Mouse (Mus musculus): Measurements from ENCODE around the gene Icosl. TPM values are rescaled to one million over a fixed set of nuclear protein-coding genes. Genes with fewer than 3 reads are reported as not detected.

The Icosl gene
- polyA plus RNA-seq, 2 experiments, result 2.2 to 2.4 TPM

DNA sequence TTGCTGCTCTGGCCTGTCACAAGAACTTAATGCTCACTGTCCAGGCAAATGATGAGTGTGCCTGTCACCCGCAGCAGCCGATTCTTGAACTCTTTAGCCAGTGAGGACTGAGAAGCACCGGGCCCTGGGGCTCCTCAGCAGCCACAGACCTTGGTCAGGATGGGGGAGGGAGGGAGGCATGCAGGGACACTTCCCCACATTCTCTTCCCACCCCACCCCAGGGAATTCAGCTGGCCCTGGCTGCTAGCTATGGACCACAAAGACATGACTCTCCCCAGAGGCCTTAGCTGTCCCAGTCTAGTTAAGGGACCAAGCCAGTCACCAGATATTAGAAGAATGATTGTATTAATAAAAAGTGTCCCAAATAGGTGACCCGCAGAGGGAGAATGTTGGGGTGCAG is 5.0 kb downstream of the Icosl start:
- H3K27me3 ChIP-seq (ENCODE audit: control insufficient read depth, insufficient read depth, low read length), result peaks cover 10% of the 10 kb centered on the region
- no peak overlapping the region for H3K4me2 ChIP-seq (ENCODE audit: low read depth)
- no peak overlapping the region for H3K9ac ChIP-seq (replicated peaks)
- H3K36me3 ChIP-seq (replicated peaks; ENCODE audit: control insufficient read depth, insufficient read depth, low read depth), result no peaks in the 10 kb centered on the region
- 55% methylated on average over 4 of the region's 4 CpGs for WGBS (ENCODE audit: insufficient replicate concordance)
- no peaks in the 10 kb centered on the region for H3K9me3 ChIP-seq (ENCODE audit: control insufficient read depth, low read length)
- ATAC-seq (ENCODE audit: insufficient read depth), result no peak
- TF ChIP-seq CTCF (IDR thresholded peaks at IDR 0.05; ENCODE audit: low read depth) (no peak), EP300 (IDR thresholded peaks at IDR 0.05; ENCODE audit: low read depth) (no peak)
- no peak for DNase-seq (ENCODE audit: low read depth in 3 of 3, low spot score in 3 of 3)
- 0 out of 4 replicates have a peak, but pooled peaks cover 0 to 2% of the 10 kb centered on the region in 2 experiments for H3K4me1 ChIP-seq (replicated peaks; ENCODE audit: control insufficient read depth in 2 of 2, insufficient read depth in 2 of 2, low read length in 1 of 2)
- H3K4me3 ChIP-seq (ENCODE audit: insufficient read depth in 1 of 2, low read depth in 2 of 2, low read length in 2 of 2), result no peak overlapping the region
- no peak overlapping the region for H3K27ac ChIP-seq

DNA sequence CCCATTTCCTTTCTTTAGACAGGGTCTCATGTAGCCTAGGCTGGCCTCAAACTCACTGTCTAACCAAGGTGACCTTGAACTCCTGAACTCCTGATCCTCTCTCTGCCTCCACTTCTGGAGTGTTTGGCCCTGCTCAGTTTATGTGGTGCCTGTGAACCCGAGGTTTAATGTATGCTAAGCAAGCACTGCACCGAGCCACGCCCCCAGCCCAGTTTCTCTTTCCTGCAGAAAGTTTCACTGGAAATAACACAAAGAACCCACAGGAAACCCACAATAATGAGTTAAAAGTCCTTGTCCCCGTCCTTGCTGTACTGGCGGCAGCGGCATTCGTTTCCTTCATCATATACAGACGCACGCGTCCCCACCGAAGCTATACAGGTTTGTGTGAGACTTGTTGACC is 5.9 kb downstream of the Icosl start:
- DNase-seq (ENCODE audit: low read depth in 3 of 3, low spot score in 3 of 3), result no peak
- TF ChIP-seq CTCF (IDR thresholded peaks at IDR 0.05; ENCODE audit: low read depth), result no peak
- TF ChIP-seq EP300 (IDR thresholded peaks at IDR 0.05; ENCODE audit: low read depth), result no peak
- peaks cover 2% of the 10 kb centered on the region for H3K27me3 ChIP-seq (ENCODE audit: control insufficient read depth, insufficient read depth, low read length)
- H3K4me3 ChIP-seq (ENCODE audit: insufficient read depth in 1 of 2, low read depth in 2 of 2, low read length in 2 of 2), result no peak overlapping the region
- H3K4me2 ChIP-seq (ENCODE audit: low read depth), result no peak overlapping the region
- WGBS (ENCODE audit: insufficient replicate concordance), result 11% methylated on average over 11 of the region's 11 CpGs
- H3K4me1 ChIP-seq (replicated peaks; ENCODE audit: control insufficient read depth in 2 of 2, insufficient read depth in 2 of 2, low read length in 1 of 2), result 0 out of 4 replicates have a peak, but pooled peaks cover 0 to 2% of the 10 kb centered on the region in 2 experiments
- no peak overlapping the region for H3K27ac ChIP-seq
- no peak for ATAC-seq (ENCODE audit: insufficient read depth)
- H3K36me3 ChIP-seq (replicated peaks; ENCODE audit: control insufficient read depth, insufficient read depth, low read depth), result no peaks in the 10 kb centered on the region
- H3K9me3 ChIP-seq (ENCODE audit: control insufficient read depth, low read length), result no peaks in the 10 kb centered on the region
- H3K9ac ChIP-seq (replicated peaks), result no peak overlapping the region

DNA sequence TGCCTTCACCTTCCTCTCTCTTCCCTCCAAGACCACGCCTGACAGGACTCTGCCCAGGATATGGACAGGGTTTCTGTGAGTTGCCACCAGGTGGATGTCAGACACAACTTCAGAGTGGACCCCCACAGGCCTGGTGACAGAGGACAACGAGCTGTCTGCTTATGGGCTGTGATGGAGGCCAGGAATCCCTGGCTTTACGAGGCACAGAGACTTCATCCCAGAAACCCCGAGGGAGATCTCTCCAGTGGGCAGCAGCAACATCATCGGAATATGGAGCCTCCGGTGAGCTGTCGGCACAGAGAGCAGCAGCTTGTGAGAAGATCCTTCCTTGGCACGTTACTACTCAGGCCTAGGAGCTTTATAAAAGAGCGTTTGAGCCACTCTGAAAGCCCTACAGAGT is 8.8 kb downstream of the Icosl start:
- no peak overlapping the region for H3K9ac ChIP-seq (replicated peaks)
- H3K4me2 ChIP-seq (ENCODE audit: low read depth), result no peak overlapping the region
- WGBS (ENCODE audit: insufficient replicate concordance), result 60% methylated on average over 9 of the region's 9 CpGs
- no peak overlapping the region for H3K27ac ChIP-seq
- H3K4me3 ChIP-seq (ENCODE audit: insufficient read depth in 1 of 2, low read depth in 2 of 2, low read length in 2 of 2), result no peak overlapping the region
- H3K4me1 ChIP-seq (replicated peaks; ENCODE audit: control insufficient read depth in 2 of 2, insufficient read depth in 2 of 2, low read length in 1 of 2), result 0 out of 4 replicates have a peak, but pooled peaks cover 0 to 2% of the 10 kb centered on the region in 2 experiments
- no peaks in the 10 kb centered on the region for H3K27me3 ChIP-seq (ENCODE audit: control insufficient read depth, insufficient read depth, low read length)
- TF ChIP-seq EP300 (IDR thresholded peaks at IDR 0.05; ENCODE audit: low read depth) (no peak), CTCF (IDR thresholded peaks at IDR 0.05; ENCODE audit: low read depth) (no peak)
- H3K36me3 ChIP-seq (replicated peaks; ENCODE audit: control insufficient read depth, insufficient read depth, low read depth), result no peaks in the 10 kb centered on the region
- ATAC-seq (ENCODE audit: insufficient read depth), result no peak
- no peaks in the 10 kb centered on the region for H3K9me3 ChIP-seq (ENCODE audit: control insufficient read depth, low read length)
- no peak for DNase-seq (ENCODE audit: low read depth in 3 of 3, low spot score in 3 of 3)

DNA sequence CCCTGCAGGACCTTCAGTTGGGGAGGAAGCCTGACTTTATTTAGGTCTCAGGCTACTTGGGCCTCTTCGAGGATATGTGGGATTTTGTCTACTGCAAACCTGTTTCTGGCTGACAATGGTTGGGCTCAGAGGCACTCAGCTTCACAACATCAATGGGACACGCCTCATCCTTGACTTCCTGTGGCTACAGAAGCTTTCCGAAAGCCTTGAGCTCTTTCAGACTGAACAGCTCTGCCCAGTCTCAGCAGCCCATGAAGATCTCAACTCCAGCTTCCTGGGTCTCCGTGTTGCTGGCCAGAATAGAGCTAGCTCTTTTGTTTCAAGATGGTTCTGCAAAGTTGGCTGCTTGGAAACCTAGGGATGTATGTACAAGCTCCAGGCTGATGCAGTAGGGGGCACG is 9.2 kb downstream of the Icosl start:
- 35% methylated on average over 5 of the region's 5 CpGs for WGBS (ENCODE audit: insufficient replicate concordance)
- H3K4me2 ChIP-seq (ENCODE audit: low read depth), result no peak overlapping the region
- H3K9me3 ChIP-seq (ENCODE audit: control insufficient read depth, low read length), result no peaks in the 10 kb centered on the region
- no peak overlapping the region for H3K9ac ChIP-seq (replicated peaks)
- 0 out of 4 replicates have a peak, but pooled peaks cover 0 to 2% of the 10 kb centered on the region in 2 experiments for H3K4me1 ChIP-seq (replicated peaks; ENCODE audit: control insufficient read depth in 2 of 2, insufficient read depth in 2 of 2, low read length in 1 of 2)
- no peak overlapping the region for H3K27ac ChIP-seq
- H3K4me3 ChIP-seq (ENCODE audit: insufficient read depth in 1 of 2, low read depth in 2 of 2, low read length in 2 of 2), result no peak overlapping the region
- no peak for TF ChIP-seq CTCF (IDR thresholded peaks at IDR 0.05; ENCODE audit: low read depth)
- no peak for TF ChIP-seq EP300 (IDR thresholded peaks at IDR 0.05; ENCODE audit: low read depth)
- no peak for ATAC-seq (ENCODE audit: insufficient read depth)
- no peaks in the 10 kb centered on the region for H3K27me3 ChIP-seq (ENCODE audit: control insufficient read depth, insufficient read depth, low read length)
- no peak for DNase-seq (ENCODE audit: low read depth in 3 of 3, low spot score in 3 of 3)
- no peaks in the 10 kb centered on the region for H3K36me3 ChIP-seq (replicated peaks; ENCODE audit: control insufficient read depth, insufficient read depth, low read depth)

DNA sequence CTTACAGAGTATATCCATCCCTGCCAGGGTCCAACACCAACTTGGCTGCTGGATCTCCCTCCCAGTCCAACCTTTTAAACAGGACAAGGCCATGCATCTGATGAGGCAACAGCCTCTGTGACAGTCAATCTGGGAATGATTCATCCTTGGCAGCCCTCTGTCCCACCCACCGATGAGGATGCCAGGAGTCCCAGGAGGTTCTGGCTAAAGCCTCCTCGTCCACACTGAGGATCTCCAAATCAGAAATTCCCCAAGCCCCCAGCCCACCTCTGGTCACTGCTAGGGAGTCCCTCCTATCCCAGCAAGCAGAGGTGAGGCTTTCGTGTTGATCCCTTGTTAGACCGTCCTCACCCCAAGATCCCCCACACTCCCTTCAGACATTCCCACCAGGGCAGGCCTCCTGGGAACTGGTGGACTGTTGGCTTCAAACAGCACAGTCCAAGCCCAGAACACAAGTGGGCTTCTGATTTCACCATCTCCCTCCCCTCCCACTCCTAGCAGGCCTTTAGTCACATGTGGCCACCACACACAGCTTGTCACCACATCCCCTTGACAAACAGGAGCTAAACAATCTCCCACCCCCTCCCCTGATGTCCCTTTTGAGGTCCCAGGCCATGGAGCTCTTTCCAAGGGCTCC is 11.0 kb downstream of the Icosl start:
- Histone ChIP-seq H3K27me3 (ENCODE audit: control insufficient read depth, insufficient read depth, low read length) (no peaks in the 10 kb centered on the region), H3K9ac (replicated peaks) (no peak overlapping the region), H3K4me2 (ENCODE audit: low read depth) (no peak overlapping the region), H3K9me3 (ENCODE audit: control insufficient read depth, low read length) (no peaks in the 10 kb centered on the region), H3K4me1 (replicated peaks; ENCODE audit: control insufficient read depth in 2 of 2, insufficient read depth in 2 of 2, low read length in 1 of 2) (no peaks in the 10 kb centered on the region), H3K27ac (no peak overlapping the region), H3K4me3 (ENCODE audit: insufficient read depth in 1 of 2, low read depth in 2 of 2, low read length in 2 of 2) (no peak overlapping the region), H3K36me3 (replicated peaks; ENCODE audit: control insufficient read depth, insufficient read depth, low read depth) (no peaks in the 10 kb centered on the region)
- no peak for ATAC-seq (ENCODE audit: insufficient read depth)
- WGBS (ENCODE audit: insufficient replicate concordance), result 59% methylated on average over 4 of the region's 4 CpGs
- DNase-seq (ENCODE audit: low read depth in 3 of 3, low spot score in 3 of 3), result no peak
- no peak for TF ChIP-seq EP300 (IDR thresholded peaks at IDR 0.05; ENCODE audit: low read depth)
- no peak for TF ChIP-seq CTCF (IDR thresholded peaks at IDR 0.05; ENCODE audit: low read depth)

All from liver, embryonic 14.5 days (tissue).